Mouse (Mus musculus) lung, embryonic 16.5 days (tissue): ENCODE measurements around the gene Cops3. TPM values are rescaled to one million over a fixed set of nuclear protein-coding genes. Genes with fewer than 3 reads are reported as not detected.

ENCODE experiments used
- ATAC-seq: fragments of 200-750 bp; cut with Nextera tagmentation; 2 replicates; pipeline ENCODE4 v1.8.0; 2017; ENCODE audit warnings: low read depth, mild to moderate bottlenecking, moderate library complexity
- H3K27ac ChIP-seq: fragments of 300-500 bp; sonication (generic); 2 replicates; pipeline ENCODE4 v1.5.1; 2014; ENCODE audit warnings: mild to moderate bottlenecking, control low read depth, low read length
- H3K27me3 ChIP-seq: fragments of 300-500 bp; sonication (generic); 2 replicates; pipeline ENCODE4 v1.6.1; 2014; ENCODE audit warnings: low read depth, low read length, mixed read lengths; ENCODE audit not compliant: control insufficient read depth, insufficient read depth
- H3K36me3 ChIP-seq: fragments of 300-500 bp; sonication (generic); 2 replicates; pipeline ENCODE4 v1.6.1; 2014; ENCODE audit warnings: low read length; ENCODE audit not compliant: control insufficient read depth, insufficient read depth
- H3K4me1 ChIP-seq: fragments of 300-500 bp; sonication (generic); replicated peaks from 2 replicates; pipeline ENCODE4 v1.6.1; 2014; ENCODE audit warnings: low read length, mixed read lengths; ENCODE audit not compliant: control insufficient read depth, insufficient read depth
- H3K4me2 ChIP-seq: fragments of 300-500 bp; sonication (generic); 2 replicates; pipeline ENCODE4 v1.6.1; 2014; ENCODE audit warnings: low read depth, low read length, control low read depth
- H3K4me3 ChIP-seq: fragments of 300-500 bp; sonication (generic); 2 replicates; pipeline ENCODE4 v1.5.1; 2014; ENCODE audit warnings: mild to moderate bottlenecking, low read length, control low read depth
- H3K9ac ChIP-seq: fragments of 300-500 bp; sonication (generic); 2 replicates; pipeline ENCODE4 v1.6.1; 2014; ENCODE audit warnings: low read length, control low read depth
- H3K9me3 ChIP-seq: fragments of 300-500 bp; sonication (generic); 2 replicates; pipeline ENCODE4 v1.6.1; 2016; ENCODE audit warnings: low read length; ENCODE audit not compliant: control insufficient read depth
- WGBS: fragments of 180-500 bp; shearing (Covaris S2); extraction: QIAGEN DNeasy Blood & Tissue Kit; methylation state at CpG from one replicate; pipeline ENCODE4 v1.1.7; 2014; 5-methylcytosine and 5-hydroxymethylcytosine counted together
- polyA plus RNA-seq: library from polyadenylated mRNA; unstranded; fragments of >200 nt; fragmentation: Nextera tagmentation; extraction: Ambion mirVana; gene quantifications from 2 replicates; pipeline ENCODE4 v1.2.1, GENCODE M21; 2015

Cops3 gene
- polyA plus RNA-seq, 1 experiment from 2014 or later, result 189 TPM

GRCm38 (mm10) chr11:59805656-59806055 lies 34.0 kb downstream of the Cops3 start:
- peaks cover 8% of the 10 kb centered on the region; the same call in 1 of the 2 replicates for H3K4me1 ChIP-seq
- peaks cover 31% of the 10 kb centered on the region for H3K36me3 ChIP-seq
- no peak for ATAC-seq
- H3K4me2 ChIP-seq, result no peak overlapping the region
- H3K27me3 ChIP-seq, result no peaks in the 10 kb centered on the region
- no peak overlapping the region for H3K27ac ChIP-seq
- 95% methylated on average over 2 of the region's 2 CpGs for WGBS
- H3K9me3 ChIP-seq, result no peaks in the 10 kb centered on the region
- H3K4me3 ChIP-seq, result no peak overlapping the region
- no peak overlapping the region for H3K9ac ChIP-seq

- no peak for ATAC-seq
- Histone ChIP-seq H3K9ac (no peak overlapping the region), H3K4me3 (no peak overlapping the region)
Observed at GRCm38 (mm10) chr11:59805256-59805655, 34.4 kb downstream of the Cops3 start.

GRCm38 (mm10) chr11:59804409-59805110 lies 35.1 kb downstream of the Cops3 start:
- H3K9ac ChIP-seq, result no peak overlapping the region
- H3K4me2 ChIP-seq, result no peak overlapping the region
- H3K36me3 ChIP-seq, result peaks cover 42% of the 10 kb centered on the region
- 88% methylated on average over 22 of the region's 22 CpGs for WGBS
- H3K27ac ChIP-seq, result no peak overlapping the region
- ATAC-seq, result no peak
- H3K27me3 ChIP-seq, result no peaks in the 10 kb centered on the region
- peaks cover 7% of the 10 kb centered on the region; the same call in 1 of the 2 replicates for H3K4me1 ChIP-seq
- H3K4me3 ChIP-seq, result no peak overlapping the region
- no peaks in the 10 kb centered on the region for H3K9me3 ChIP-seq

More at GRCm38 (mm10) chr11:59805256-59805655, 34.4 kb downstream of the Cops3 start:
- Histone ChIP-seq H3K4me2 (no peak overlapping the region), H3K27ac (no peak overlapping the region), H3K9me3 (no peaks in the 10 kb centered on the region), H3K4me1 (peaks cover 7% of the 10 kb centered on the region; the same call in 1 of the 2 replicates), H3K27me3 (no peaks in the 10 kb centered on the region), H3K36me3 (peaks cover 35% of the 10 kb centered on the region)
- 100% methylated on average over 1 of the region's 1 CpGs for WGBS

GRCm38 (mm10) chr11:59803516-59803915 lies 36.1 kb downstream of the Cops3 start:
- no peak overlapping the region for H3K9ac ChIP-seq
- H3K27ac ChIP-seq, result no peak overlapping the region
- H3K9me3 ChIP-seq, result no peaks in the 10 kb centered on the region
- no peaks in the 10 kb centered on the region for H3K27me3 ChIP-seq
- WGBS, result 79% methylated on average over 14 of the region's 14 CpGs
- peaks cover 50% of the 10 kb centered on the region for H3K36me3 ChIP-seq
- ATAC-seq, result no peak
- H3K4me2 ChIP-seq, result no peak overlapping the region
- H3K4me3 ChIP-seq, result no peak overlapping the region
- peaks cover 3% of the 10 kb centered on the region; the same call in 1 of the 2 replicates for H3K4me1 ChIP-seq

- WGBS, result 96% methylated on average over 8 of the region's 8 CpGs
- H3K27ac ChIP-seq, result no peak overlapping the region
- no peaks in the 10 kb centered on the region for H3K4me1 ChIP-seq
- no peak overlapping the region for H3K4me3 ChIP-seq
- H3K9ac ChIP-seq, result no peak overlapping the region
- H3K36me3 ChIP-seq, result peaks cover 55% of the 10 kb centered on the region
- H3K4me2 ChIP-seq, result no peak overlapping the region
- no peak for ATAC-seq
- no peaks in the 10 kb centered on the region for H3K9me3 ChIP-seq
- H3K27me3 ChIP-seq, result no peaks in the 10 kb centered on the region
Observed at GRCm38 (mm10) chr11:59801881-59802280, 37.8 kb downstream of the Cops3 start.

- Histone ChIP-seq H3K4me3 (no peak overlapping the region), H3K4me1 (no peaks in the 10 kb centered on the region), H3K27me3 (no peaks in the 10 kb centered on the region), H3K36me3 (peaks cover 52% of the 10 kb centered on the region), H3K9me3 (no peaks in the 10 kb centered on the region), H3K4me2 (no peak overlapping the region), H3K27ac (no peak overlapping the region), H3K9ac (no peak overlapping the region)
- no peak for ATAC-seq
- WGBS, result 91% methylated on average over 10 of the region's 10 CpGs
Observed at GRCm38 (mm10) chr11:59800412-59800811, 39.2 kb downstream of the Cops3 start.

GRCm38 (mm10) chr11:59793390-59793789 lies 46.2 kb downstream of the Cops3 start:
- 68% methylated on average over 6 of the region's 6 CpGs for WGBS
- H3K4me1 ChIP-seq, result peaks cover 3% of the 10 kb centered on the region; the same call in 1 of the 2 replicates
- no peaks in the 10 kb centered on the region for H3K27me3 ChIP-seq
- H3K4me3 ChIP-seq, result no peak overlapping the region
- peak; percentile 72; the same call in 1 of the 2 replicates for ATAC-seq
- H3K27ac ChIP-seq, result no peak overlapping the region
- H3K9me3 ChIP-seq, result no peaks in the 10 kb centered on the region
- peaks cover 31% of the 10 kb centered on the region for H3K36me3 ChIP-seq
- H3K9ac ChIP-seq, result no peak overlapping the region
- no peak overlapping the region for H3K4me2 ChIP-seq

GRCm38 (mm10) chr11:59789311-59789710 lies 50.3 kb downstream of the Cops3 start:
- peaks cover 14% of the 10 kb centered on the region for H3K4me1 ChIP-seq
- H3K27ac ChIP-seq, result no peak overlapping the region
- no peak overlapping the region for H3K4me3 ChIP-seq
- peaks cover 10% of the 10 kb centered on the region for H3K36me3 ChIP-seq
- H3K9me3 ChIP-seq, result no peaks in the 10 kb centered on the region
- ATAC-seq, result no peak
- no peaks in the 10 kb centered on the region for H3K27me3 ChIP-seq
- 78% methylated on average over 1 of the region's 1 CpGs for WGBS
- H3K9ac ChIP-seq, result no peak overlapping the region
- H3K4me2 ChIP-seq, result no peak overlapping the region

GRCm38 (mm10) chr11:59787199-59787781 lies 52.3 kb downstream of the Cops3 start, which contains the start of gene Pld6:
Pld6 (minus strand) TSS chr11:59787645.
- peaks cover 11% of the 10 kb centered on the region for H3K4me1 ChIP-seq
- peak within 1 kb of the TSS; percentile 43 for H3K27ac ChIP-seq
- WGBS, result under 1% methylated on average over 46 of the region's 51 CpGs
- peak within 1 kb of the TSS; percentile 53 for H3K4me3 ChIP-seq
- peak; percentile 82 for ATAC-seq
- H3K27me3 ChIP-seq, result no peaks in the 10 kb centered on the region
- peak within 1 kb of the TSS; percentile 61 for H3K9ac ChIP-seq
- peaks cover 7% of the 10 kb centered on the region for H3K36me3 ChIP-seq
- H3K9me3 ChIP-seq, result no peaks in the 10 kb centered on the region
- H3K4me2 ChIP-seq, result peak within 1 kb of the TSS; percentile 91
